Mouse (Mus musculus) adrenal gland, adult (tissue): ENCODE measurements around the gene Dennd5b.
"Not testable (repeated sequence)": the region's sequence is repeated elsewhere in the genome, so short reads cannot be mapped to it uniquely, and the experiment has no call there.

Source experiments
- DNase-seq, 2 experiments: peaks; one replicate each; pipeline ENCODE4 v3.0.0; 2022 to 2023; ENCODE audit warnings: low spot score in 1 of 2; ENCODE audit not compliant: inconsistent age in 2 of 2

Gene Dennd5b

DNA sequence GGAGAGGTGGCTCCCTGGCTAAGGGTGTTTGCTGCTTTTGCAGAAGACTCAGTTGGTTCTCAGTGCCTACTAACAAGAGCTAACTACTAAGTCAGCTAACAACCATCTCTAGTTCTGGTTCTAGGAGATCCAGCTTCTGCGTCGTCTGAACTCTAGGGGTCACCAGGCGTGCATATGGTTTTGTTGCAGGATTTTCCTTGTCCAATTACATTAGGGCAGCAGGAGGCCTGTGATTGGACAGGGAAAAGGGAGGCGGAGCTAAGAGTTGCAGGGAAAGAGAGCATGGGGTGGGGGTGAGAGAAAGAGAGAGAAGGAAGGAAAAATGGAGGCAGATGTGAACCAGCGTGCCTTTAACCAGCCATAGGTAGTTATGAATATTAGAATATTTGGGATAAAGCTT is 83.0 kb downstream of the Dennd5b start:
- no peak for DNase-seq

DNA sequence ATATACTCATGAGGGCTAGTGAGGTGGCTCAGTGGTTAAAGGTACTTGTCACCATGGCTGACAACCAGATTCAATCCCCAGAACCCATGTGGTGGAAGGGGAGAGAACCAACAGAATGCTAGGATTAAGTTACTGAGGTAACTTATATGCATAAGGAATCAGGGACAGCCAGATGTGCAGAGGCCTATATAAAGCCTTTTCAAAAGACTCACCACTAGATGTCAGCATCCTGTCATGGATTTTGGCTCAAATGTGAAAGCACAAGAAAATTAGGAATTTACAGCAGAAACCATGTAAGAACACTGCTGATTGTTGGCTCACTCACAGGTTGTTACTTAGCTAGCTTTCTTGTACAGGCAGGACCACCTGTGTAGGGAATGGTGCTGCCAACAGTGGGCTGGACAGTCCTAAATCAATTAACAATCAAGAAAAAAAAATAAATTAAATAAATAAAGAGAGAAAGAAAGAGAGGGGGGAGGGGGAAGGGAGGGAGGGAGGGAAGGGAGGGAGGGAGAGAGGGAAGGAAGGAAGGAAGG is 90.6 kb downstream of the Dennd5b start:
- peak in 1 of 2 experiments; percentile 70 for DNase-seq

DNA sequence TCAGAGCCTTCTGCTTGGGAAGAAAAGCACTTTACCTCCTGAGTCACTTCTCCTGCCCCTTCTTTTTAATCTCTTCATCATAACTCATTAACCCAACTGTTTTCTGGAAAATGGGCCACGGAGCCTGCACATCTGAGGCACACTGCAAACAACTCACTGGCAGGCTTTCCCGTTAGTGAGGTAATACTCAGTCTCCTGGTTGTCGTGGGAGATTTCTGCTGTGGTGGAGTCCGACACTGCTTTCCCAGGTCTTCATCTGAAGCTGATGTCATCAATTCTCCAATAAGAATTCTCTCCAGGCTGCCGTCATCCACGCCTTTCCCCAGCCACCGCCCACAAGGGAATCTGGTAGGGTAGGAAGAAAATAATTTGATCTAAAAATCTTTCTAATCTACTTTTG is 96.5 kb downstream of the Dennd5b start:
- DNase-seq: no peak

DNA sequence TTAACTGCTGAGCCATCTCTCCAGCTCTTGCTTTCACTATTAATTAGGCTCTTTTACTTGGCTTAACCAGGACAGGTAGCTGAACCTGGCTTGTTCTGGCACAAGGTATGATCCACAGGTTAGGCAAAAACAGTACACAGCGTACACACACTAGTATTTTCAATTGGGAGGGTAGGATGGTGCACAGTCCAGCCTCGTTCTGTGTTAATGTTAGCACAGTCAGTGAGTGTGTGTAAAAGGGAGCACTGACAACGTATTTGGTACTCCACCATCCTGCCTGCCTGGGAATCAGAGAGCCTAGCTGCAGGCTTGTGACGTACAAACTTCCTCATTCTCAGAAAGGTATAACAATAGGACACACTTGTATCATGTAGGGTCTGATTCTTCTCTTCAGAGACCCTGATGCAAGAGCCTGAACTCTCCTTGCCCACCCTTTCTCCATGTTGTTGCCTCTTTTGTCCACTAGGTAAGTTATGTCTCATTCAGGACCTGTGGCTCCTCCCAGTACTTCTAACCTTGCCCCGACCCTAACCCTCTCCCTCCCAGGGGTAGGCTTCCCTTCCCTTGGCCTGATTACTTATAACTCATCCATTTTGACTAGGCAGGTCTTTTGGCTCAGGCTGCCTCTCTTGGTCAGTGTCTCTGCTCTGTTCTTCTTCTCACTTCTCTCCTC is 107.0 kb downstream of the Dennd5b start:
- DNase-seq: no peak

DNA sequence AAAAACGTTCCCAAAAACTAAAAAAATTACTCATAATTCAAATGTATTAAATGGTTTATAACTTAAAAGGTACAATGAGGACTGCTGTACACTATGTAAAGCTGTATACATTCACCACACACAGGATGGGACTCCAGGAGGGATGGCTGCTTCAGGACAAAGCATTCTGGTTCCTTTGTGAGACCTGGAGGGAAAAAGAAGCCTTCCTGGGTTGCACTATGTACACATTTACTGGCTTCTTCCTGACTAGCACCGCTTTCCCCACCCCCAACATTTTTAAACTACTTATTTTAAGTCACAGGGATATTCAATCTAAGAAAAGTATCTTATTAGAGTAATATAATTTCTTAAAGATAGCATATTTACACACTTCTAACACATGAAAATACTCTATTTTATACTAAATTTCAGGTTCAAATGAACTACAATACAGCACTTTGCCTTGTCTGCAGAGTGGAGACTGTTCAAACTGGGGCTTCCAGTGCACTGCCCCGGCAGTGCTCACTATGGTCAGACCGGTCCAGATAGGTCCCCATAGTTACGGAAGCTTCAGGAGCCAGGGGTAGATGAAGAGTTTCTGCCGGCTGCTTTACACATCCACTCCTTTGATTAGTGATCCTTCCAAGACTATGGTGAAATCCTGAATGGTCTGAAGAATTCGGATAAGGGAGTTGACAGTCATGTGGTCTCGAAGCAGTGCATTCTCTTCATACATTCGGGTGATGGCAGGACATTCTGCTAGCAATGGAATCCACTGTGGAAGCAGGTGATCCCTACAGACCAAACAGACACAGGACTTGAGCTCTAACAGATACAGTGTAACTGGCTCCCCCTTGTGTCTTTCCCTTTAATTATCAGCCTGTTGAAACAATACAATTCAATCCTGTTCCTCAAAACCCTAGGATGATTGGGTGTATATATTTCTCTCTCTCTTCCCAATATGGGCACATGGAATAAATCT is 108.1 kb downstream of the Dennd5b start:
- peak in 1 of 2 experiments; percentile 38 for DNase-seq

DNA sequence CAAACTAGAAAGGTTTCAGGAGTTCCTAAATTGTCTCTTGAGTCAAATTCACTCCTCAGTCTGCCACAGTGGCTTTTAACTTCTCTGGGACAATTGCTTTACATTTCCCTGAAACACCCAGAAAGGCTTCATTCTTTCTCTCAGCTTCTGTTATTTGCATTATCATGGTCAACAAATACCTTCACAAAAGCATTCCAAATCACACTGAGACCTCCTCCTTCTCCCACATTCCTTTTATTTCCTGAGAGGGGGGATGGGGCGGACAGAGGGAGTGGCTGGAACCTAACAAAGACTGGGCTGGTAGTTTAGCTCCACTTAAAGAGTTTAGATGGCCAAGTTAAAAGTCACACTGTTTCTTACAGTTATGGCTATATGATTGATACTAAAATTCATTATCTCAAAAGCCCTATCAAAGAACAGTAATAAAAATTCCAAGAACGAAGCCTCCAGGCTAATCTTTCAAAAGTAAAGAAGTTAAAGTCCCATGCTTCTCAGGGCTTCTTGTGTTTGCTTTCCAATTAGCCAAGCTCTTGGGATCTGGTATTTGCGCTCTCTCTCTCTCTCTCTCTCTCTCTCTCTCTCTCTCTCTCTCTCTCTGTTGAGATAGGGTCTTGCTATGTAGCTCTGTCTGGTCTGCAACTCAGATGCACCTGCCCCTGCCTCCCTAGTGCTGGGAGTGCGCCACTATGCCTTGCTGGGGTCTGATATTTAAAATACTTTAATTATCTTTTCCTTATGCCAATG is 108.9 kb downstream of the Dennd5b start:
- no peak for DNase-seq

DNA sequence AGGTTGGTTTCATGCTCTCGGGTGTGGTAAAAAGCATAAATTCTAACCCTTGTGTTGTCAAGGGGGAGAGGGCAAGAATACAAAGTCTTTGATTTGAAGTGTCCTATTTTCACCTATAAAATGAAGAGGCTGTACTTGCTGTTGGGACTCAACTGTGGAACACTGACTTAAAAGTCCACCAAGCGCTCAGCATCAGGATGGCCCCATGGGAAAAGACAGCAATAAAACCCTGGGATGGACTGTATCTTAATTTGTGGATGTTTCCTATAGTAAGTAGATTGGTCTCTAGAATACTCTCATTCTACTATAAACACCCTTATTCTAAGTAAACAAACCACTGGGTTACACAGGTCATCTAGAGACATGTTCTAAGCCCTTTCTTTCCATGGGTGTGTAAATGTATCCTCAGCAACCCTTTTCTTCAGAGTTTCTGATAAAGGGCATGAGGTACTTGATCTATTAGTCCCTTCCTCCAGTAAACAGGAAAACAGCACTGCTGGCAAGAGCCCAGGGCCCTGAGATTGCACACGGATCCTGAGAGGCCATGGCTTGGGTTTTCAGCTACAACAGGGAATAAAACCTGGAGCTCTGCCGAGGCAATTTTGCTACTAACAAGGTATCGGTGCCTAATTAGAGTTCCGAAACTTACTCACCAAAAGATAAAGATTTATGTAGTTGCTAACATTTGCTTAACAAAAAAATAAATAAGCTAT is 109.7 kb downstream of the Dennd5b start:
- DNase-seq: no peak

DNA sequence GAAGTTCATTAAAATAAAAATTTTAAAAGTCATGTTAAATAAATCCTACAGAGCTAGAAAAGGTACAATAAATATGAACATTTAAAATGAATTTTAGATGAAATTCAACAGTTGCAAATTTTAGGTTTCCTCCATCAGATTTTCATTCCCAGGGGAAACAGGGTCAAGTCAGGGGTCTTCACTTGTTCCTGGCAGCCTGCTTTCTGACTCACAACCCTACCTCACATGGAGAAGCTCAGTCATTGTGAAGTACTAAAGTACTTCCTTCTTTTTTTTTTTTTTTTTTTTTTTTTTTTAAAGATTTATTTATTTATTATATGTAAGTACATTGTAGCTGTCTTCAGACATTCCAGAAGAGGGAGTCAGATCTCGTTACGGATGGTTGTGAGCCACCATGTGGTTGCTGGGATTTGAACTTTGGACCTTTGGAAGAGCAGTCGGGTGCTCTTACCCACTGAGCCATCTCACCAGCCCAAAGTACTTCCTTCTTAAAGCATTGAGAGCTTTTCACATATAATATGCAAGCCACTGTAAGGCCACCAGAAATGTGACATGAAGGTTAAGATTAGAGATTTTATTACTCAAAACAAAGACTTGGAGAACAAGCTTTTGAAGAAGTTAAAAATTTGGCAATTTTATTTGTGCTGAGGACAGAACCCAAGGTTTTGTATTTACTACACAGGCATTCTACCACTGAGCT is 111.5 kb downstream of the Dennd5b start:
- DNase-seq: not testable (repeated sequence)

DNA sequence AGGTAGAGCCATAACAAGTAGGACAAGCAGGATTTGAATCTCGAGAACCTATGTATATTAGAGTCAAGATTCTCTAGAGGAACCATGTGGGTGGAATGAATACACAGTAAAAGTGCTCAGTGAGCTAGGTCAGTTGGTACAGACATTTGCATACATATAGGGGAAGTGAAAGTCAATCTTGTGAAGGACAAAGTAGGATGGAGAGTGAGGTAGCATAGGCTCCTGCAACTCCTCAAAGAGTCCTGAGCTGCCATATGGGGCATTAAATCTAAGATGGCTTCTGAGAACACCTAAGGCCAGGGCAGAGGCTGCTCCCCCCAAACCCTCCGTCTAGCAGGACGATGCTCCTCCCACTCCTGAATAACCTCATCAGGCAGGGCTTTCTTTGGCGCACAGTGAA is 115.5 kb downstream of the Dennd5b start:
- DNase-seq: no peak

DNA sequence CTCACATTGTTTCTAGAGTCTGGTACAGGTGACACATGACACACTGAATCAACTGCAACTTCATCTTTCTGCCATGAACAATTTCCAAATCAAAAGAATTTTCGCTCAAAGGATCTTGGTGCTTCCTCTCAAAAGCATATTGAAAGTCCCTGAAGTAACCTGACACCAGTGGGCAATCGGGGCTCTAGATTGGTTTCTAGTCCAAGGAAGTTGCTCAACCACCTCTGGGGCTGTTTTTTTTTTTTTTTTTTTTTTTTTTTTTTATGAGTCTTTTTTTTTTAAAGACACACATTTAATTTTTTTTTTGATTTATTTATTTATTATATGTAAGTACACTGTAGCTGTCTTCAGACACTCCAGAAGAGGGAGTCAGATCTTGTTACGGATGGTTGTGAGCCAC is 121.0 kb downstream of the Dennd5b start:
- no peak for DNase-seq

DNA sequence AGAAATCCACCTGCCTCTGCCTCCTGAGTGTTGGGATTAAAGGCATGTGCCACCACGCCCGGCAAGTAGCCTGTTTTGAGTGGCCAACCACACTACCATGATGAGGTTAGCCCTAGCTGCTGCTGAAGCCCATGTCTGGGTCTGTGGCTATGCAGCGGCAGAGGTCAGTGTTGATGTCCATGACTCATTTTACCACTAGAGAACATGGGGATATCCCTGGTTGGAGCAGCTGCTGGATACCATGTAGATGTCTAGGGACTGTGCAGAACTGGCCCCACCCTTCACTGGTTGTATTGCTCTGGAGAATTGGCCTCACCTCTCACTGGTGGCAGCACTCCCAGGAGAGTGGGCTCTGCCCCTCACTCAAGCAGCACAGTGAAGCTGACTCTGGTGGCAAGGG is 126.4 kb downstream of the Dennd5b start:
- no peak for DNase-seq

DNA sequence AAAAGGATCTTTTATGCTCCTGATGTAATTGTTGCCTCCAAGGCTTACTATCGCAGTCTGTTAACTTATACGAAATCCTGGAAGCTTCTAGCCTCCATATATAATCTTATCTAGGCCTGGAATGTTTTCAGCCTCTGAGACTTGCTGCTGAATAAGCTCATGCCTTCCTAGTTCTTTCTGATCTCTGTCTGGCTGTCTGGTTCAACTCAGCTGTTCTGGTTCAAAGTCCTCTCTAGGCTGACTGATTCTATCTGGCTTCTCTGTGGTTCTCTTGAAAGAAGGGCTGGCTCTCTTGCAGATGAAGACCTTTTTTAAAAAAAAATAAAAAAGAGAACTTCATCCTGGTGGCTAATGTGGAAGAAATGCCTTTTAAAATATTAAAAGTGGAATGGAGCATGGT is 128.6 kb downstream of the Dennd5b start:
- no peak for DNase-seq

DNA sequence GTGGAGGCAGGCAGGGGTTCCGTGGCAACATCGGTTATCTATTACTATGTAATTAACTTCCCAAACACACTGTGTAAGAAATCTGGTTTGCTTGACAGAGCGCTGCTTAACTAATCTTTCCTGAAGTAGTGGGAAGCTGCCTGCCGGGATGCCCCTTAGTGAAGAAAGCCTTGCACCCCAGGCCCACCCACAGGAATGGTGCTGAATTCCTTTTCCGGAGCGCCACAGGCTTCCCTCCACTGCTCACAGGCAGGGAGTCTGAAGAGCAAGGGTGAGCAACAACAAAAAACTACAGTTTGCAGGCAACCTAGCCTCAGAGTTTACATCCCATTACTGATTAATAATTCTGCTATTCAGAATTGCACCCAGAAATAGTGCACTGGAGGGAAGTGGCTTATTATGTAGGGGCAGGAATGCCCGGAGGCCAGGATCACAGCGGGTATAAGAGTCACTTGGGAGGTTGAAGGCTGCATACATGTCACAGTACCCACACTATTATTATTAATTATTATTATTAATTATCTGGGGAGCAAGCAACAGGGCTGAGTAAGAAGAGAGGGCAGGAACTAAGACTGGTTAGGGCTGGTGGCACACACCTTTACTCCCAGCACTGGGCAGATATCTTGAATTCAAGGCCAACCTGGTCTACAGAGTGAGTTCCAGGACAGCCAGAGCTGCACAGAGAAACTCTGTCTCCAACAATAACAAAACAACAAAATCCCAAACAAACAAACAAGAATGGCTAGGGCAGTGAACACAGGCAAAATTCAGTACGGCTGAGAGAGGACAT is 129.2 kb downstream of the Dennd5b start:
- no peak for DNase-seq

DNA sequence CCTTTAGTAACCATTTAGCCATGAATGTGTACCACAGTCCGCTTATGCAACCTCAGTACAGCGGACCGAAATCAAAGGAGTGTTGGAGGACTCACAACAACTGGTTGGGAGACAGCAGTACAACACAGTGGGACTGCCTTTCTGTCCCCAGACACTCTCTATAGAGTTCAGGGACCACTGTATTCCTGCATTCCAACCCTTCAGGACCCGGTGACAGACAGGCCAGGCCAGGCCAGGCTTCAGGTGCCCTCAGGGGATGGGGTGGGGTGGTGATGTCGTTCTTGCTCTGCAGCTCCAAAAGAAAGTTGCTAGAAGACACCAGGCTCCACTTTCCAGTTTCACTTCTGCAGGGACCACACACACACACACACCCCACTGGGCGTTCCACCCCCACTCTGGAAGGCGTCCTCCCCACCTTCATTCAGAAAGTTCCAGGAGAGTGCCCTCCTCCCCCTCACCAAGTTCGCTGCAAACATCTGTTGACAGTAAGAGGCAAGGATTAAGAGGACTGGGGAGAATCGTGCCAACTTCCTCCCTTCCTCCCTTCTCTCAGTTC is 130.0 kb downstream of the Dennd5b start:
- DNase-seq: no peak

DNA sequence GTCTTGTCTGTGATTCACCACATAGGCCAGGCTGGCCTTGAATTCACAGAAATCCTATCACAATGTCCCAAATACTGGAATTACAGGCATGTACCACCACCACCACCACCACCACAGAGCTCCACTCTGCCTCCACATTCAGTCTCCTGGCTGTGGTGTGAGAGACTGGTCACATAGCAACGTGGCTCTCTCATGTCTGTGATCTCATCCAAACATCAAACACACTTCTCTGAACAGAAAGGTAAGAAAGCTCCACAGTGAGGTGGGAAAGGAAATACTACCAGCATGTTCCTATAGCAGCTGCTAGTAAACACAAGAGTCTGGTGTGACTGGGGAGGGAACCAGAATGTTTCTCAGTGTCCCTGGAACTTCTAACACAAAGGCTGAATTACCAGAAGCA is 140.2 kb downstream of the Dennd5b start:
- no peak for DNase-seq

DNA sequence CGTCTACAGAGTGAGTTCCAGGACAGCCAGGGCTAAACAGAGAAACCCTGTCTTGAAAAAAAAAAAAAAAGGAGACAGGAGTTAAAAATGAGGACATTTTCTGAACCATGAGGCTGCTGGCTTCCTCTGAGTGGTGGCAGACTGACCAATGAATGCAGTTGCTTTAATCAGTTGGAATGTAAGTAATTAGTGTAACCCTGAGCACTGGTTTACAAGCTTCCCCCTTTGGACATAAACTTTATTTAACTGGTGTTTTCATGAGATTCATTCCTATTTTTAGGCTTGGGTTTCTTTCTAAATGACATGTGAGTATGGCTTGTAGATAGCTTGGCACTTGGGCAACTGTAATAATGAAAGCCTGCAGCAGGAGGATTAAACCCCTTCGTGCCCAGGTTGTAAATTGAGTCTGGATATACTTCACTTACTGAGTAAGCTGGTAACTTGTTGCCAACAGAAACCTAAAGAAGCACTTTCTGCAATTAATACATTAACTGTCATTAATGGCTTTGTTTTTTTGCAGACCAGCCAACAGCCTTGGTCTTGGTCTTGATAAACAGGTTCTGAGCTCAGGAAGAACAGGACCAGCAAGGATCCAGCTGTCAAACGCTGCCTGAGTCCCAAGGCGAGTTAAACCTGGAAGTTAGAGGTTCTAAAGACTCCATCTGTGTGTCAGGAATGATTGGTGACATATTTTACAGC is 141.8 kb downstream of the Dennd5b start:
- no peak for DNase-seq

DNA sequence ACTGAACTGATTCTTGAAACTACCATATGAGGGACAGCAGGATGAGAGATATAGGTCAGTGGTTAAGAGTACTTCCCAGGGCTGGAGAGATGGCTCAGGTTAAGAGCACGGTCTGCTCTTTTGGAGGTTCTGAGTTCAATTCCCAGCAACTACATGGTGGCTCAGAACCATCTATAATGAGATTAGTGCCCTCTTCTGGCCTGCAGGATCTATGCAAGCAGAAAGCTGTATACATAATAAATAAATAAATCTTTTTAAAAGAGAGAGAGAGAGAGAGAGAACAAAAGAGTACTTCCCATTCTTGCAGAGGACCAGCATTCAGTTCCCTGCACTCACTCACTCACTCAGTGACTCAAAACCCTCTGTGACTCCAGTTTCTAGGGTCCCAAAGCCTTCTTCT is 142.8 kb downstream of the Dennd5b start:
- no peak for DNase-seq

DNA sequence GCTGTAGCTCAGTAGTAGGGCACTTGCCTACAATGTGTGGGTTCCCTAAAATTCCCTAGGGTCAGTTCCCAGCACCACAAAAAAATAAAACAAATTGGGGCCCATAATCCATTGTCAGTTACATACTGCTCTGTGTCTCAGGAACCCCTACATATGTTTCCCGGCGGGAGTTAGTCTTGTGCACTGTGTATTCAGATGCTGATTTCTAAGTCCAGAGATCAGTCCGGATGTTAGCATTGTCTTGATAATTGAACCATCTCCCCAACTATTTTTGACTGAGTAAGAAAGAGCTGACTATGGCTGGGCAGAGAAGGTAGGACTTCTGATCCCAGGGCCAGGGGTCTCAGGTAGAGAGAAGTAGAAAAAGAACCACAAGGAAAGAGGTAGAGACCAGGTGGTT is 144.4 kb downstream of the Dennd5b start:
- no peak for DNase-seq
